Mouse (Mus musculus) kidney, postnatal 0 days (tissue): Measurements from ENCODE around the gene Ssbp1. TPM values are rescaled to one million over a fixed set of nuclear protein-coding genes. Genes with fewer than 3 reads are reported as not detected.

Source experiments
- ATAC-seq: fragments of 200-750 bp; cut with Nextera tagmentation; replicated peaks from 2 replicates; pipeline ENCODE4 v1.8.0; 2017; ENCODE audit warnings: low read depth, moderate number of reproducible peaks, moderate TSS enrichment, moderate library complexity; ENCODE audit not compliant: low FRiP score
- DNase-seq: peaks from one replicate; pipeline ENCODE4 v3.0.0-alpha.2; 2016; ENCODE audit warnings: low spot score
- H3K27ac ChIP-seq: fragments of 300-500 bp; sonication (generic); 2 replicates; pipeline ENCODE4 v1.5.1; 2014; ENCODE audit warnings: mild to moderate bottlenecking
- H3K27me3 ChIP-seq: fragments of 300-500 bp; sonication (generic); 2 replicates; pipeline ENCODE4 v1.6.1; 2014; ENCODE audit warnings: low read length, mixed read lengths; ENCODE audit not compliant: insufficient read depth
- H3K36me3 ChIP-seq: fragments of 300-500 bp; sonication (generic); 2 replicates; pipeline ENCODE4 v1.6.1; 2014; ENCODE audit warnings: low read length, mixed read lengths; ENCODE audit not compliant: insufficient read depth
- H3K4me1 ChIP-seq: fragments of 300-500 bp; sonication (generic); replicated peaks from 2 replicates; pipeline ENCODE4 v1.6.1; 2014; ENCODE audit warnings: antibody characterized with exemption, low read length, mixed read lengths; ENCODE audit not compliant: insufficient read depth
- H3K4me2 ChIP-seq: fragments of 300-500 bp; sonication (generic); 2 replicates; pipeline ENCODE4 v1.6.1; 2014; ENCODE audit warnings: mild to moderate bottlenecking, low read length, moderate library complexity, mixed read lengths
- H3K4me3 ChIP-seq: fragments of 300-500 bp; sonication (generic); replicated peaks from 2 replicates; pipeline ENCODE4 v1.5.1; 2014; ENCODE audit warnings: low read depth, low read length
- H3K9ac ChIP-seq: fragments of 300-500 bp; sonication (generic); 2 replicates; pipeline ENCODE4 v1.6.1; 2014; ENCODE audit warnings: low read depth, low read length
- H3K9me3 ChIP-seq: fragments of 300-500 bp; sonication (generic); replicated peaks from 2 replicates; pipeline ENCODE4 v1.6.1; 2016; ENCODE audit warnings: low read length, inconsistent platforms, mixed read lengths
- CTCF ChIP-seq: IDR thresholded peaks from 2 replicates; pipeline ENCODE4 v1.5.1; 2016; ENCODE audit warnings: antibody characterized with exemption, low read depth, mild to moderate bottlenecking, moderate library complexity
- WGBS: fragments of 180-500 bp; shearing (Covaris S2); extraction: QIAGEN DNeasy Blood & Tissue Kit; methylation state at CpG from one replicate; pipeline ENCODE4 v1.1.7; 2014; 5-methylcytosine and 5-hydroxymethylcytosine counted together
- polyA plus RNA-seq: library from polyadenylated mRNA; unstranded; fragments of >200 nt; fragmentation: Nextera tagmentation; extraction: Ambion mirVana; gene quantifications from 2 replicates; pipeline ENCODE4 v1.2.1, GENCODE M21; 2015

The Ssbp1 gene
- polyA plus RNA-seq, 1 experiment from 2014 or later: 196 TPM

DNA sequence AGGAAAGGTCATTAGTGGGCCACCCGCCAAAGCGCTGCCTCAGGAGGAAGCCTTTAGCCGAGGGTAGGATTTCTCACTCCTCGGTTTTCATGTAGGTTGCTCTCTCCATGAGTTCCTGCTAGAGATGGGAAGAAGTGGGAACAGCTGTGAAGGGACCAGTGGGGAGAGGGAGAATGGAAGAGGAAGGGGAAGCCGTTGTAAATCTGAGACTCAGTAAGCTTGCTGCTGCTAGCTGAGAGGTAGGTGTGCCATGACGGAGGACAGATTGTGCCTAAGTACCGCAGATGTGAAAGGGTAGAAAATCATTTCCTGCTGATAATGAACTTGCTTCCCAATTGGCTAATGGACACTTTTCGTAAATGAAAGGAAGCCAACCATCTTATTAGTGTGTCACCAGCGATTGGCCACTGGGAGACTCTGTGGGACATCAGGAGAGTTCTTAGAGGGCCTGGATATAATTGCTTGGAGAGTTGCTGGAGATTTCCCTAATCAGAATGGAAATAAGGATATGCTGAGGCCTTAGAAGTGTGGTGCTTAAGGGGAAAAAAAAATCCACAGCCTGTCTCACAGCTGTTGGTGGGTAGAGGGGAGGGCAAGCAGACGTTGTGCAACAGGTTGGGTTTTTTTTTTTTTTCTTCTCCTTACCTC is 27.7 kb upstream of the Ssbp1 start:
- no peak for ATAC-seq
- no peaks in the 10 kb centered on the region for H3K27me3 ChIP-seq

DNA sequence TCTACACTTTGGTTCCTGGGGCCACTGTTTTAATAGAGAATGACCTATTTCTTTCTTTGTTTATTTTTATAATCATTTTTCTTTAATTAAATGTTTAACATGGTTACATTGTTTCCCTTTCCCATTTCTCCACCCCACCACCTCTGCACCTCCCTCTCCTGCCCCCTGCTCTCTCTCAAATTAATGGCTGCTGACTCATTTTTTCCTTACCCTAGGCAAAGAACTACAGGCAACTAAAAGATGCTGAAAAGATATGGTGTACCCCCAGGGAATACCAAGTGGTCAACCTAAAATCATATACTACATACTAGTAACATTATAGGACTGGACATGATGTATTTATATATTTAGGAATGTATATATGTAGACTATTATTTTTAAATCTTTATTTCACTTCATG is 22.5 kb upstream of the Ssbp1 start:
- no peak for TF ChIP-seq CTCF

More for the DNA sequence above, 27.7 kb upstream of the Ssbp1 start:
- H3K9me3 ChIP-seq: no peaks in the 10 kb centered on the region
- H3K9ac ChIP-seq: no peak overlapping the region
- DNase-seq: no peak
- H3K4me3 ChIP-seq: no peak overlapping the region
- no peak overlapping the region for H3K4me2 ChIP-seq
- no peak overlapping the region for H3K27ac ChIP-seq
- WGBS: 25% methylated on average over 10 of the region's 10 CpGs
- TF ChIP-seq CTCF: no peak
- H3K36me3 ChIP-seq: no peaks in the 10 kb centered on the region
- H3K4me1 ChIP-seq: no peaks in the 10 kb centered on the region

DNA sequence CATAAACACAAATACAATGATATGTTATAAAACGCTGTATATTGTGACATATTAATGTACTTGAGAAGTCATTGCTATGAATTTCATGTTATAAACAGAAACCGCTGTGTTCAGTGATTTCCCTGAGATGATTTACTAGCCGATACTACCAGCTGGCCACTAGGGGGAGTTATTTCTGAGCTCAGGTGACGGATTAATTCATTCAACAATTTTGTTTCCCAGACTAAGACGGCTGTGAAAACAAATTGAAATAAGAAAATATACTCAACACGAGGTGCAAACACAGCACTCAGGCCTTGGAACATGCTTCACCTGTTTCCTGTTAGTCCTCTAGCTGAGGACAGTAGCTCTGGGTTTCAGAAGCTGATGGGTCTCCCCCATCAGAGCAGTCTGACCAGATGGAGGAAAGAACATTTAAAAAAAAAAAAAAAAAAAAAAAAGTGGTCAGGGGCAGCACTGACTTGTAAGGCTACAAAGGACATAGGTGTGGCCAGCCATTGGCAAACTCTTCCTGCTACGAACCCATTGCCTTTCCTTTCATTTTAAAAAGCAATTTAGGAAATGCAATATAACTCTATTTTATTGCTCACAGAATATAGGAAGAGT is 16.6 kb upstream of the Ssbp1 start:
- DNase-seq: peak; percentile 60
- no peak overlapping the region for H3K27ac ChIP-seq

More for the DNA sequence above, 22.5 kb upstream of the Ssbp1 start:
- Histone ChIP-seq H3K9ac (no peak overlapping the region), H3K36me3 (no peaks in the 10 kb centered on the region), H3K27ac (no peak overlapping the region), H3K4me2 (no peak overlapping the region), H3K4me1 (no peaks in the 10 kb centered on the region), H3K9me3 (no peaks in the 10 kb centered on the region), H3K4me3 (no peak overlapping the region), H3K27me3 (no peaks in the 10 kb centered on the region)
- DNase-seq (no peak), ATAC-seq (no peak)

DNA sequence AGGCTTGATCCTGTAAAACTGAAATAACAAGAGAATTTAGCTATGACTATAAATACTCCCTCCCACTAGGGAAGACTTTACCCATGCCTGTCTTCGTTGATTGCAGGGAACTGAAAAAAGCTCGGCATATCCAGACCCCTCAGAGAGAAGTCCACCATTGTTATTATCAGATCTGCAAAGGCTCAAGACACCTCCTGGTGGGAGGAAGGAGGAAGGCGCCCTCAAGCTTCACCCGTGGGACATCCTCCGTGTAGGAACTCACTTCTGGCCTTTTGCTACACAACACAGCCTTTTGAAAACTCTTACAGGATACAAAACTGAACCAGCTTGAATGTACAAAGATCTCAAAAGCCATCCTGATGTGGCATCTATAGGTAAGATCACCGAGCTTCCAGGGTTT is 5.4 kb upstream of the Ssbp1 start:
- no peak for ATAC-seq
- Histone ChIP-seq H3K4me3 (no peak overlapping the region), H3K9ac (no peak overlapping the region), H3K36me3 (no peaks in the 10 kb centered on the region), H3K27ac (no peak overlapping the region), H3K4me1 (no peaks in the 10 kb centered on the region), H3K9me3 (no peaks in the 10 kb centered on the region), H3K27me3 (no peaks in the 10 kb centered on the region), H3K4me2 (no peak overlapping the region)
- TF ChIP-seq CTCF: peak; percentile 58
- 58% methylated on average over 6 of the region's 6 CpGs for WGBS
- peak; percentile 15 for DNase-seq

More for the DNA sequence above, 16.6 kb upstream of the Ssbp1 start:
- Histone ChIP-seq H3K27me3 (no peaks in the 10 kb centered on the region), H3K36me3 (no peaks in the 10 kb centered on the region), H3K9me3 (no peaks in the 10 kb centered on the region), H3K4me1 (no peaks in the 10 kb centered on the region), H3K4me2 (no peak overlapping the region), H3K9ac (no peak overlapping the region), H3K4me3 (no peak overlapping the region)
- 19% methylated on average over 7 of the region's 7 CpGs for WGBS
- no peak for ATAC-seq
- peak; percentile 71 for TF ChIP-seq CTCF

DNA sequence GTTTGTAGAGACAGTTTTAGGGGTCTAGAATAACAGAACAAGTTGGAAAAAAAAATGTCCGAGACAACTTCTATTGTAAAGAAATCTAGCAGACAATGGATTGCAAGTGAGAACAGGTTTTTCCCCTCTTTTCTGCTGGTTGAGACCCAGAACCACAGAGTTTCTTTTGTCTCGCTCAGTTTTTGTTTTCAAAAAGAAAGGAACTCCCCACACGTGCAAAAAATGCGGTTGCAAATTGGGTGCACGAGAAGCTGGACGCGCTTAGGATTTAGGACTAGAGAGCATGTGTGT is 513 bp downstream of the Ssbp1 start:
- H3K4me1 ChIP-seq: 0 out of 2 replicates have a peak, but pooled peaks cover 3% of the 10 kb centered on the region
- 0% methylated on average over 7 of the region's 7 CpGs for WGBS
- no peaks in the 10 kb centered on the region for H3K27me3 ChIP-seq
- H3K9me3 ChIP-seq: no peaks in the 10 kb centered on the region
- no peak for TF ChIP-seq CTCF
- peak overlapping the region; percentile 74 for H3K4me3 ChIP-seq
- peak overlapping the region; percentile 97 for H3K27ac ChIP-seq
- peak overlapping the region; percentile 75 for H3K4me2 ChIP-seq
- ATAC-seq (no peak), DNase-seq (no peak)
- H3K36me3 ChIP-seq: peaks cover 18% of the 10 kb centered on the region
- H3K9ac ChIP-seq: peak overlapping the region; percentile 95

DNA sequence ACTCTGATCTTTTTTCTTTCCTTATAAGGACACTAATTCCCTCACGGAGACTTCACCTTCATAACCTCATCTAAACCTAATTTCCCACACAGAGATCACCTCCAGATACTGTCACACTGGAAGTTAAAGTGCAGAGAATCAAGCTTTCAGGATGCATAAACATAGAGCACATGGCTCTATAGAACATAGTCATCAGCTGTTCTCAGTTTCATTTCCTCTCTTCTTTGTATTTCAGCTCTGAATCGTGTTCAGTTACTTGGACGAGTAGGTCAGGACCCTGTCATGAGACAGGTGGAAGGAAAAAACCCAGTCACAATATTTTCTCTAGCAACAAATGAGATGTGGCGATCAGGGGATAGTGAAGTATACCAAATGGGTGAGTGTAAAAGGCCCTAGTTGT is 5.0 kb downstream of the Ssbp1 start:
- Histone ChIP-seq H3K27ac (no peak overlapping the region), H3K36me3 (peaks cover 36% of the 10 kb centered on the region), H3K9me3 (no peaks in the 10 kb centered on the region), H3K4me2 (no peak overlapping the region), H3K9ac (no peak overlapping the region), H3K4me3 (no peak overlapping the region), H3K4me1 (0 out of 2 replicates have a peak, but pooled peaks cover 3% of the 10 kb centered on the region), H3K27me3 (no peaks in the 10 kb centered on the region)
- DNase-seq (no peak), ATAC-seq (no peak)
- 81% methylated on average over 4 of the region's 4 CpGs for WGBS
- no peak for TF ChIP-seq CTCF

DNA sequence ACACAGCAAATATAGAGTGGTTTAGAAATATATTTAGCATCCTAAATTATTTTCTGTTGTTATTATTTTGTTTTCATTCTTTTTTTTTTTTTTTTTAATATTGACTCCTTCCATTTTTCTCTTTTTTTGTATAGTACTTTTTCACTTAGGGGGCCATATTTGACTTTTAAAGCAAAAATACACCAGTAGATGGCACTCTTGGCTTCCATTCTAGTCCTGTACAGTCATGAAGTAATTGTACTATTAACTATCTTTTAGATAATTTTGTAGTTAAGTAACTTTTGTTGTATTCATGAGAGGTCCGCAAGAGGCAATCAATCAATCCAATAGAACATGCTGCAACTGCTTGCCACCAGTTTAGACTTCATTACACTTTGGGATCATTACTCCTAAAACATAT is 8.6 kb downstream of the Ssbp1 start:
- Histone ChIP-seq H3K9ac (no peak overlapping the region), H3K4me1 (no peaks in the 10 kb centered on the region), H3K27ac (no peak overlapping the region), H3K4me2 (no peak overlapping the region), H3K9me3 (no peaks in the 10 kb centered on the region), H3K4me3 (no peak overlapping the region), H3K27me3 (no peaks in the 10 kb centered on the region), H3K36me3 (peaks cover 52% of the 10 kb centered on the region)
- peak; percentile 48 for TF ChIP-seq CTCF
- WGBS: 82% methylated on average over 1 of the region's 1 CpGs
- DNase-seq (peak; percentile 55), ATAC-seq (no peak)
